Mouse (Mus musculus) kidney, adult 2 months (tissue): ENCODE measurements around the gene Cmtm7.

Experiments
- CTCF ChIP-seq: fragments of 200-500 bp; conservative IDR thresholded peaks from 2 replicates; pipeline ENCODE4 v1.5.1; 2011; ENCODE audit warnings: low read depth, mild to moderate bottlenecking, control low read depth, low read length, moderate library complexity, mixed read lengths; ENCODE audit not compliant: insufficient read depth, insufficient read length
- POLR2A ChIP-seq: fragments of 200-500 bp; IDR thresholded peaks from one replicate; pipeline ENCODE4 v1.6.1; 2011; ENCODE audit warnings: low read depth, low read length, control low read depth

- TF ChIP-seq CTCF (no peak), POLR2A (no peak)
Observed at GRCm38 (mm10) chr9:114807261-114807660, 25.6 kb upstream of the Cmtm7 start.
